Comparison of ENCODE assay signal across 8 mouse cellular contexts in genomic region chr17:56303160-56303846, GRCm38 (mm10). TPM values are rescaled to one million over a fixed set of nuclear protein-coding genes. Genes with fewer than 3 reads are reported as not detected.
A peak's percentile ranks its signal among the peaks of the same experiment; 100 is the strongest.
DNase-seq lines count a peak whose midpoint lies in the region; ATAC-seq lines count a peak whose summit lies in the region.

Uhrf1 (plus strand) TSS chr17:56303321.

- intact Hi-C loops in heart, postnatal 10 days (cut with DNase I), result loop anchor here (1.0 kb wide), 1 partner anchor 21 kb away; no protein-coding TSS in a partner anchor

- peak; percentile 78 for DNase-seq in CD4-positive helper T cell, adult 2 months (ENCODE audit: low read depth, low spot score)
- peak; percentile 84 to 86 for DNase-seq in heart, postnatal 10 days
- DNase-seq in kidney, postnatal 36 days, result peak; percentile 81 to 89
- peak; percentile 71 to 91 for DNase-seq in spleen, postnatal 10 days (ENCODE audit: low spot score in 2 of 2)
- DNase-seq in layer of hippocampus, postnatal 25 days (ENCODE audit: extremely low spot score in 1 of 2, low spot score in 1 of 2), result no peak

- peak; percentile 37 for ATAC-seq in activated CD4-positive, CD25-positive, alpha-beta regulatory T cell, adult 4 months
- peak; percentile 80 for ATAC-seq in erythroblast, adult 5-6 weeks (replicated peaks; ENCODE audit: low FRiP score, poor library complexity, severe bottlenecking)
- ATAC-seq in megakaryocyte-erythroid progenitor cell, adult 5-6 weeks (replicated peaks; ENCODE audit: low FRiP score, low TSS enrichment, poor library complexity, severe bottlenecking), result peak; percentile 89

RNA-seq across cellular contexts. Expression of gene Uhrf1, which starts in this region (rescaled TPM):
- 10 to 100 TPM; 19.4 to 33.7 TPM for polyA plus RNA-seq in activated CD4-positive, CD25-positive, alpha-beta regulatory T cell, adult 4 months (2017; shearing (Covaris generic))
- total RNA-seq in erythroblast, adult 5-6 weeks (2015; ENCODE audit: low replicate concordance), result 34.4 and 53.7 TPM in 2 replicates
- 66.2 and 103 TPM in 2 replicates for total RNA-seq in erythroblast, adult 5-6 weeks (2017; ENCODE audit: low replicate concordance)
- 10 to 100 TPM; 21.6 to 23.3 TPM for total RNA-seq in heart, postnatal 10 days (2021)
- total RNA-seq in megakaryocyte-erythroid progenitor cell, adult 5-6 weeks (2014; fragmentation: Nextera tagmentation), result 151 and 161 TPM in 2 replicates
- 150 and 161 TPM in 2 replicates for total RNA-seq in megakaryocyte-erythroid progenitor cell, adult 5-6 weeks (2017)
- total RNA-seq in layer of hippocampus, postnatal 25 days (2021), result 1 to 10 TPM; 1.7 to 2.0 TPM

Comparison
In these comparisons a context has a peak if more than half of its experiments do, and no peak if none do; other contexts are left out.
1. RNA of gene Uhrf1 (total RNA-seq): 150 to 161 TPM in megakaryocyte-erythroid progenitor cell, adult 5-6 weeks, 34.4 to 103 TPM in erythroblast, adult 5-6 weeks and 21.6 to 23.3 TPM in heart, postnatal 10 days; 1.7 to 2.0 TPM in layer of hippocampus, postnatal 25 days; every median in the first group is over 4 times any median in the second.
2. DNase-seq: peak in CD4-positive helper T cell, adult 2 months (single experiment), heart, postnatal 10 days (2 of 2), kidney, postnatal 36 days (2 of 2) and spleen, postnatal 10 days (2 of 2); none in layer of hippocampus, postnatal 25 days (0 of 2).
3. ATAC-seq: peak in every context shown above with its lines; median percentile 89 in megakaryocyte-erythroid progenitor cell, adult 5-6 weeks; 80 in erythroblast, adult 5-6 weeks; 37 in activated CD4-positive, CD25-positive, alpha-beta regulatory T cell, adult 4 months.